Mouse (Mus musculus) mesoderm, embryonic 11.5 days (tissue): ENCODE data around the gene Lipa.

Experiments
- DNase-seq: peaks from one replicate; pipeline ENCODE4 v3.0.0-alpha.2; 2012; ENCODE audit warnings: low read depth, low spot score

The Lipa gene

GRCm38 (mm10) chr19:34468216-34468615 lies 59.1 kb downstream of the Lipa start:
- no peak for DNase-seq

GRCm38 (mm10) chr19:34464453-34464852 lies 62.8 kb downstream of the Lipa start:
- no peak for DNase-seq

- no peak for DNase-seq
Observed at GRCm38 (mm10) chr19:34461451-34462019, 65.7 kb downstream of the Lipa start.

- no peak for DNase-seq
Observed at GRCm38 (mm10) chr19:34450784-34451370, 76.4 kb downstream of the Lipa start.

- no peak for DNase-seq
Observed at GRCm38 (mm10) chr19:34448851-34449250, 78.4 kb downstream of the Lipa start.

GRCm38 (mm10) chr19:34445410-34446012 lies 81.8 kb downstream of the Lipa start:
- peak; percentile 13 for DNase-seq

GRCm38 (mm10) chr19:34444785-34445184 lies 82.5 kb downstream of the Lipa start:
- no peak for DNase-seq
